Comparison of ENCODE assay signal across 14 mouse cellular contexts in the genomic region with DNA sequence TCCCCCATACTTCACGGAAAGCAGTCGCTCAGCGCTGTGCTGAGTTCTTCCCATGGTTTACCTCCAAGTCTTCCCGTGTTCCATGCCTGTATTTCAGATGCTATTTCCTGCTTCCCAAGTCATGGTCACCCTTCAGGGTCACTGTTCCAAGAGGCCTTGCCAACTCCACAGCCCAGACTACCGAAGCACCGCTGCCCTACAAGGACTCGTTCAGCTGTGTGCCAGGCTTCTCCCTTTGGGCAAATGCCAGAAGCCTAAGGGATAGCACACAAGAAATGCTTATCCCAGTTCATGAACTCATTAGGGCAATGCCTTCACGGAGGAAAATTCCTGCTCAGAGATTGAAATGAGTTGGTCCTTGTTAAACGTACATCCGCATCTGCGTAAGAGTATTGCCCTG. TPM values are rescaled to one million over a fixed set of nuclear protein-coding genes. Genes with fewer than 3 reads are reported as not detected.
DNase-seq lines count a peak whose midpoint lies in the region; ATAC-seq lines count a peak whose summit lies in the region.
"Had no signal": no experiment of that assay in that cellular context is flagged by ENCODE, and none has a peak within 500 bp of the region (broad histone marks: within the 10 kb centered on the region; RNA-seq: fewer than 3 reads in every experiment).

No protein-coding gene starts in this region.

- intact Hi-C loops in heart, postnatal 10 days (cut with DNase I), result no loop called here

- H3K27ac ChIP-seq in intestine, embryonic 14.5 days (ENCODE audit: low read depth), result peak overlapping the region; percentile 70; the same call in 1 of the 2 replicates
- no peak overlapping the region for H3K27ac ChIP-seq in intestine, embryonic 15.5 days
- H3K27ac ChIP-seq in stomach, embryonic 15.5 days, result peak overlapping the region; percentile 51; the same call in 1 of the 2 replicates
- H3K27ac ChIP-seq in kidney, embryonic 16.5 days (ENCODE audit: low read length), result no peak overlapping the region
- H3K27ac ChIP-seq in midbrain, embryonic 13.5 days, result no peak overlapping the region
- H3K27ac ChIP-seq: hindbrain, embryonic 15.5 days had no signal

- WGBS in intestine, embryonic 14.5 days, result 75% methylated on average over 11 of the region's 11 CpGs
- WGBS in intestine, embryonic 15.5 days, result 81% methylated on average over 11 of the region's 11 CpGs
- WGBS in stomach, embryonic 15.5 days, result 81% methylated on average over 11 of the region's 11 CpGs
- 88% methylated on average over 11 of the region's 11 CpGs for WGBS in kidney, embryonic 16.5 days
- WGBS in midbrain, embryonic 13.5 days, result 92% methylated on average over 11 of the region's 11 CpGs

- no peak for ATAC-seq in intestine, embryonic 14.5 days (replicated peaks; ENCODE audit: low FRiP score, low TSS enrichment, low read depth)
- no peak for ATAC-seq in intestine, embryonic 15.5 days
- ATAC-seq in stomach, embryonic 15.5 days (ENCODE audit: insufficient read depth, low FRiP score, low read depth), result no peak
- no peak for ATAC-seq in kidney, embryonic 16.5 days (ENCODE audit: low FRiP score, low TSS enrichment)
- ATAC-seq in midbrain, embryonic 13.5 days, result no peak
- ATAC-seq: CD4-positive, CD25-positive, alpha-beta regulatory T cell, adult 4 months; midbrain, embryonic 16.5 days had no signal

- no peak for DNase-seq in intestine, embryonic 14.5 days (ENCODE audit: low spot score)
- DNase-seq in adrenal gland, postnatal 25 days, result peak; percentile 30
- DNase-seq in heart, postnatal 10 days, result peak; percentile 59 to 64
- no peak for DNase-seq in urinary bladder, postnatal 10 days (ENCODE audit: low spot score)
- DNase-seq: kidney, postnatal 36 days; liver; lung, postnatal 10 days had no signal

- H3K9me3 ChIP-seq in intestine, embryonic 14.5 days (ENCODE audit: control insufficient read depth, low read length), result no peaks in the 10 kb centered on the region
- H3K9me3 ChIP-seq in intestine, embryonic 15.5 days, result no peaks in the 10 kb centered on the region
- H3K9me3 ChIP-seq in stomach, embryonic 15.5 days, result no peaks in the 10 kb centered on the region
- no peaks in the 10 kb centered on the region for H3K9me3 ChIP-seq in kidney, embryonic 16.5 days (ENCODE audit: low read length)
- H3K9me3 ChIP-seq in midbrain, embryonic 13.5 days, result no peaks in the 10 kb centered on the region
- H3K9me3 ChIP-seq: hindbrain, embryonic 15.5 days had no signal

- no peaks in the 10 kb centered on the region for H3K27me3 ChIP-seq in intestine, embryonic 14.5 days (replicated peaks; ENCODE audit: control insufficient read depth, insufficient read depth, low read length)
- H3K27me3 ChIP-seq in intestine, embryonic 15.5 days (replicated peaks), result no peaks in the 10 kb centered on the region
- H3K27me3 ChIP-seq in stomach, embryonic 15.5 days (replicated peaks), result no peaks in the 10 kb centered on the region
- H3K27me3 ChIP-seq in kidney, embryonic 16.5 days (ENCODE audit: insufficient read depth, low read length), result no peaks in the 10 kb centered on the region
- H3K27me3 ChIP-seq in midbrain, embryonic 13.5 days, result no peaks in the 10 kb centered on the region
- H3K27me3 ChIP-seq: hindbrain, embryonic 15.5 days had no signal

- no peak overlapping the region for H3K9ac ChIP-seq in intestine, embryonic 14.5 days (ENCODE audit: low read length)
- H3K9ac ChIP-seq in intestine, embryonic 15.5 days, result no peak overlapping the region
- no peak overlapping the region for H3K9ac ChIP-seq in stomach, embryonic 15.5 days
- H3K9ac ChIP-seq in kidney, embryonic 16.5 days (replicated peaks; ENCODE audit: low read length), result no peak overlapping the region
- H3K9ac ChIP-seq in midbrain, embryonic 13.5 days (replicated peaks), result no peak overlapping the region
- H3K9ac ChIP-seq: hindbrain, embryonic 15.5 days had no signal

- peaks cover 42% of the 10 kb centered on the region for H3K36me3 ChIP-seq in intestine, embryonic 14.5 days (ENCODE audit: control insufficient read depth, insufficient read depth, low read length)
- H3K36me3 ChIP-seq in intestine, embryonic 15.5 days, result 0 out of 2 replicates have a peak, but pooled peaks cover 3% of the 10 kb centered on the region
- H3K36me3 ChIP-seq in stomach, embryonic 15.5 days, result peaks cover 11% of the 10 kb centered on the region; the same call in 1 of the 2 replicates
- H3K36me3 ChIP-seq in kidney, embryonic 16.5 days (ENCODE audit: insufficient read depth, low read length), result peaks cover 12% of the 10 kb centered on the region
- peaks cover 20% of the 10 kb centered on the region for H3K36me3 ChIP-seq in midbrain, embryonic 13.5 days
- H3K36me3 ChIP-seq: hindbrain, embryonic 15.5 days had no signal

- no peak overlapping the region for H3K4me2 ChIP-seq in intestine, embryonic 14.5 days (ENCODE audit: low read length)
- no peak overlapping the region for H3K4me2 ChIP-seq in intestine, embryonic 15.5 days (replicated peaks)
- H3K4me2 ChIP-seq in stomach, embryonic 15.5 days, result no peak overlapping the region
- no peak overlapping the region for H3K4me2 ChIP-seq in kidney, embryonic 16.5 days (replicated peaks; ENCODE audit: low read depth, low read length)
- H3K4me2 ChIP-seq in midbrain, embryonic 13.5 days (replicated peaks), result no peak overlapping the region
- H3K4me2 ChIP-seq: hindbrain, embryonic 15.5 days had no signal

- peaks cover 5% of the 10 kb centered on the region; the same call in 1 of the 2 replicates for H3K4me1 ChIP-seq in intestine, embryonic 14.5 days (replicated peaks; ENCODE audit: control insufficient read depth, insufficient read depth, low read length)
- no peaks in the 10 kb centered on the region for H3K4me1 ChIP-seq in intestine, embryonic 15.5 days (replicated peaks)
- H3K4me1 ChIP-seq in stomach, embryonic 15.5 days, result no peaks in the 10 kb centered on the region
- no peaks in the 10 kb centered on the region for H3K4me1 ChIP-seq in kidney, embryonic 16.5 days (ENCODE audit: insufficient read depth, low read length)
- no peaks in the 10 kb centered on the region for H3K4me1 ChIP-seq in midbrain, embryonic 13.5 days (replicated peaks)
- H3K4me1 ChIP-seq: hindbrain, embryonic 15.5 days had no signal

- no peak overlapping the region for H3K4me3 ChIP-seq in intestine, embryonic 14.5 days (ENCODE audit: low read depth, low read length)
- H3K4me3 ChIP-seq in intestine, embryonic 15.5 days (replicated peaks), result no peak overlapping the region
- H3K4me3 ChIP-seq in stomach, embryonic 15.5 days (replicated peaks), result no peak overlapping the region
- no peak overlapping the region for H3K4me3 ChIP-seq in kidney, embryonic 16.5 days (ENCODE audit: low read length)
- H3K4me3 ChIP-seq in midbrain, embryonic 13.5 days (replicated peaks), result no peak overlapping the region
- H3K4me3 ChIP-seq: hindbrain, embryonic 15.5 days had no signal

RNA-seq across cellular contexts. Expression of gene Kif14, which starts 47.0 kb away (rescaled TPM):
- polyA plus RNA-seq in intestine, embryonic 14.5 days (2014; fragmentation: Nextera tagmentation; extraction: Ambion mirVana), result 7.6 and 7.8 TPM in 2 replicates
- polyA plus RNA-seq in intestine, embryonic 15.5 days (2015; fragmentation: Nextera tagmentation; extraction: Ambion mirVana), result 4.0 and 4.6 TPM in 2 replicates
- total RNA-seq in adrenal gland, postnatal 25 days (2021), result 1.6 and 2.7 TPM in 2 replicates
- 1 to 10 TPM; 1.9 to 2.8 TPM for total RNA-seq in heart, postnatal 10 days (2021)
- polyA plus RNA-seq in stomach, embryonic 15.5 days (2015; fragmentation: Nextera tagmentation; extraction: Ambion mirVana), result 5.2 and 6.6 TPM in 2 replicates
- polyA plus RNA-seq in kidney, embryonic 16.5 days (2015; fragmentation: Nextera tagmentation; extraction: Ambion mirVana), result 4.7 and 6.7 TPM in 2 replicates
- 1.9 and 2.3 TPM in 2 replicates for polyA plus RNA-seq in midbrain, embryonic 13.5 days (2015; fragmentation: Nextera tagmentation; extraction: Ambion mirVana)

Comparison
In these comparisons a context has a peak if more than half of its experiments do, and no peak if none do; other contexts are left out.
1. H3K27ac ChIP-seq: peak in intestine, embryonic 14.5 days (single experiment) and stomach, embryonic 15.5 days (single experiment); none in intestine, embryonic 15.5 days (single experiment), kidney, embryonic 16.5 days (single experiment) and midbrain, embryonic 13.5 days (single experiment).
2. DNase-seq: peak in adrenal gland, postnatal 25 days (single experiment) and heart, postnatal 10 days (2 of 2); none in intestine, embryonic 14.5 days (single experiment) and urinary bladder, postnatal 10 days (single experiment).